Mouse (Mus musculus): ENCODE measurements at regions not wholly inside any gene's neighbourhood (a gene's known extent, or its start where the extent isn't known, plus 50 kb on each side); places are given as distances from the start of the nearest gene placed in this dataset.

GRCm38 (mm10) chr8:103911287-103912015 lies 190.0 kb upstream of the Cdh5 start:
- peak; percentile 80 for TF ChIP-seq ZNF384 (IDR thresholded peaks at IDR 0.05; ENCODE audit: low read depth, low read length)
- no peak for TF ChIP-seq MAFK (IDR thresholded peaks at IDR 0.05; ENCODE audit: insufficient read depth, low read depth, low read length)
- no peak overlapping the region for H3K4me3 ChIP-seq (ENCODE audit: insufficient read depth in 1 of 2, low read depth in 1 of 2, low read length in 2 of 2, poor library complexity in 1 of 2, severe bottlenecking in 1 of 2)
- in situ Hi-C loops (cut with MboI; ENCODE audit: low sequenced_read_pairs in 2 of 2, unreplicated experiment in 2 of 2), result no loop called here

GRCm38 (mm10) chr8:103912983-103913926 lies 188.2 kb upstream of the Cdh5 start:
- no peak overlapping the region for H3K9ac ChIP-seq (ENCODE audit: insufficient read depth, low read depth, low read length, poor library complexity, severe bottlenecking)
- in situ Hi-C loops (cut with MboI; ENCODE audit: low sequenced_read_pairs in 2 of 2, unreplicated experiment in 2 of 2), result no loop called here
- TF ChIP-seq HCFC1 (IDR thresholded peaks at IDR 0.05; ENCODE audit: borderline replicate concordance, insufficient read depth, low read length) (no peak), ZNF384 (IDR thresholded peaks at IDR 0.05; ENCODE audit: low read depth, low read length) (no peak), ZC3H11A (IDR thresholded peaks at IDR 0.05; ENCODE audit: borderline replicate concordance, low read depth, low read length) (no peak), MAFK (IDR thresholded peaks at IDR 0.05; ENCODE audit: insufficient read depth, low read depth, low read length) (no peak), CHD2 (IDR thresholded peaks at IDR 0.05; ENCODE audit: low read depth, low read length) (no peak)
- no peak for DNase-seq (ENCODE audit: low read depth, low spot score)
- peaks cover 0 to 10% of the 10 kb centered on the region in 2 experiments; a peak in 2 of 4 replicates for H3K4me1 ChIP-seq (ENCODE audit: control insufficient read depth in 2 of 2, insufficient read depth in 2 of 2, low read length in 2 of 2, poor library complexity in 1 of 2)
- no peaks in the 10 kb centered on the region for H3K9me3 ChIP-seq (ENCODE audit: control insufficient read depth, insufficient read depth, low read depth, low read length)
- H3K36me3 ChIP-seq (ENCODE audit: control insufficient read depth, insufficient read depth, low read length, poor library complexity, severe bottlenecking), result no peaks in the 10 kb centered on the region
- no peak overlapping the region for H3K27ac ChIP-seq (ENCODE audit: insufficient read depth, low read depth, low read length, poor library complexity, severe bottlenecking)
- H3K4me3 ChIP-seq (ENCODE audit: insufficient read depth in 1 of 2, low read depth in 1 of 2, low read length in 2 of 2, poor library complexity in 1 of 2, severe bottlenecking in 1 of 2), result no peak overlapping the region

More at GRCm38 (mm10) chr8:103911287-103912015, 190.0 kb upstream of the Cdh5 start:
- Histone ChIP-seq H3K9me3 (ENCODE audit: control insufficient read depth, insufficient read depth, low read depth, low read length) (no peaks in the 10 kb centered on the region), H3K9ac (ENCODE audit: insufficient read depth, low read depth, low read length, poor library complexity, severe bottlenecking) (no peak overlapping the region), H3K27ac (ENCODE audit: insufficient read depth, low read depth, low read length, poor library complexity, severe bottlenecking) (no peak overlapping the region), H3K4me1 (ENCODE audit: control insufficient read depth in 2 of 2, insufficient read depth in 2 of 2, low read length in 2 of 2, poor library complexity in 1 of 2) (peaks cover 0 to 10% of the 10 kb centered on the region in 2 experiments; a peak in 2 of 4 replicates), H3K36me3 (ENCODE audit: control insufficient read depth, insufficient read depth, low read length, poor library complexity, severe bottlenecking) (no peaks in the 10 kb centered on the region)
- peak; percentile 27 for DNase-seq (ENCODE audit: low read depth, low spot score)

- H3K9ac ChIP-seq (ENCODE audit: insufficient read depth, low read depth, low read length, poor library complexity, severe bottlenecking), result no peak overlapping the region
- in situ Hi-C loops (cut with MboI; ENCODE audit: low sequenced_read_pairs in 2 of 2, unreplicated experiment in 2 of 2), result no loop called here
- no peak overlapping the region for H3K4me3 ChIP-seq (ENCODE audit: insufficient read depth in 1 of 2, low read depth in 1 of 2, low read length in 2 of 2, poor library complexity in 1 of 2, severe bottlenecking in 1 of 2)
- peaks cover 0 to 10% of the 10 kb centered on the region in 2 experiments; a peak in 2 of 4 replicates for H3K4me1 ChIP-seq (ENCODE audit: control insufficient read depth in 2 of 2, insufficient read depth in 2 of 2, low read length in 2 of 2, poor library complexity in 1 of 2)
- H3K9me3 ChIP-seq (ENCODE audit: control insufficient read depth, insufficient read depth, low read depth, low read length), result no peaks in the 10 kb centered on the region
- TF ChIP-seq ZC3H11A (IDR thresholded peaks at IDR 0.05; ENCODE audit: borderline replicate concordance, low read depth, low read length), result no peak
- TF ChIP-seq HCFC1 (IDR thresholded peaks at IDR 0.05; ENCODE audit: borderline replicate concordance, insufficient read depth, low read length), result no peak
- TF ChIP-seq ZNF384 (IDR thresholded peaks at IDR 0.05; ENCODE audit: low read depth, low read length), result no peak
- TF ChIP-seq MAFK (IDR thresholded peaks at IDR 0.05; ENCODE audit: insufficient read depth, low read depth, low read length), result no peak
- TF ChIP-seq CHD2 (IDR thresholded peaks at IDR 0.05; ENCODE audit: low read depth, low read length), result no peak
- peak; percentile 16 for DNase-seq (ENCODE audit: low read depth, low spot score)
- no peak overlapping the region for H3K27ac ChIP-seq (ENCODE audit: insufficient read depth, low read depth, low read length, poor library complexity, severe bottlenecking)
- no peaks in the 10 kb centered on the region for H3K36me3 ChIP-seq (ENCODE audit: control insufficient read depth, insufficient read depth, low read length, poor library complexity, severe bottlenecking)
Observed at GRCm38 (mm10) chr8:103913927-103914640, 187.3 kb upstream of the Cdh5 start.

- Histone ChIP-seq H3K27ac (ENCODE audit: insufficient read depth, low read depth, low read length, poor library complexity, severe bottlenecking) (no peak overlapping the region), H3K4me3 (ENCODE audit: insufficient read depth in 1 of 2, low read depth in 1 of 2, low read length in 2 of 2, poor library complexity in 1 of 2, severe bottlenecking in 1 of 2) (no peak overlapping the region), H3K9me3 (ENCODE audit: control insufficient read depth, insufficient read depth, low read depth, low read length) (no peaks in the 10 kb centered on the region), H3K4me1 (ENCODE audit: control insufficient read depth in 2 of 2, insufficient read depth in 2 of 2, low read length in 2 of 2, poor library complexity in 1 of 2) (no peaks in the 10 kb centered on the region), H3K36me3 (ENCODE audit: control insufficient read depth, insufficient read depth, low read length, poor library complexity, severe bottlenecking) (no peaks in the 10 kb centered on the region), H3K9ac (ENCODE audit: insufficient read depth, low read depth, low read length, poor library complexity, severe bottlenecking) (no peak overlapping the region)
- in situ Hi-C loops (cut with MboI; ENCODE audit: low sequenced_read_pairs in 2 of 2, unreplicated experiment in 2 of 2), result no loop called here
- no peak for DNase-seq (ENCODE audit: low read depth, low spot score)
- TF ChIP-seq ZNF384 (IDR thresholded peaks at IDR 0.05; ENCODE audit: low read depth, low read length) (no peak), ZC3H11A (IDR thresholded peaks at IDR 0.05; ENCODE audit: borderline replicate concordance, low read depth, low read length) (no peak), CHD2 (IDR thresholded peaks at IDR 0.05; ENCODE audit: low read depth, low read length) (no peak), HCFC1 (IDR thresholded peaks at IDR 0.05; ENCODE audit: borderline replicate concordance, insufficient read depth, low read length) (no peak), MAFK (IDR thresholded peaks at IDR 0.05; ENCODE audit: insufficient read depth, low read depth, low read length) (no peak)
Observed at GRCm38 (mm10) chr8:103919324-103919723, 182.1 kb upstream of the Cdh5 start.
